Mouse (Mus musculus): ENCODE measurements around the gene Aga. TPM values are rescaled to one million over a fixed set of nuclear protein-coding genes. Genes with fewer than 3 reads are reported as not detected.

Gene Aga
- polyA plus RNA-seq (2017; shearing (Covaris generic)), result 10 to 100 TPM; 36.0 to 36.2 TPM

GRCm38 (mm10) chr8:53511551-53512127 is at the start of gene Aga:
Aga (plus strand) TSS chr8:53511727.

Other genes with a start within 250 kb of the Aga start
- 1 to 10 TPM; 8.1 to 8.3 TPM for gene Neil3, start 127.3 kb downstream of the Aga start, polyA plus RNA-seq (2017; shearing (Covaris generic))